Mouse (Mus musculus) liver, postnatal 0 days (tissue): ENCODE data around the gene Tbc1d1. TPM values are rescaled to one million over a fixed set of nuclear protein-coding genes. Genes with fewer than 3 reads are reported as not detected.

Experiments
- ATAC-seq: fragments of 200-750 bp; cut with Nextera tagmentation; 2 replicates; pipeline ENCODE4 v1.8.0; 2017; ENCODE audit warnings: mild to moderate bottlenecking, moderate library complexity
- DNase-seq: peaks from one replicate; pipeline ENCODE4 v3.0.0-alpha.2; 2016
- H3K27ac ChIP-seq: fragments of 300-500 bp; sonication (generic); 2 replicates; pipeline ENCODE4 v1.5.1; 2014; ENCODE audit warnings: antibody characterized with exemption, moderate library complexity, mild to moderate bottlenecking, low read depth
- H3K27me3 ChIP-seq: fragments of 300-500 bp; sonication (generic); 2 replicates; pipeline ENCODE4 v1.6.1; 2014; ENCODE audit warnings: low read length, control low read depth, mixed read lengths; ENCODE audit not compliant: insufficient read depth
- H3K36me3 ChIP-seq: fragments of 300-500 bp; sonication (generic); replicated peaks from 2 replicates; pipeline ENCODE4 v1.6.1; 2014; ENCODE audit warnings: mild to moderate bottlenecking, control low read depth, low read length, moderate library complexity, mixed read lengths; ENCODE audit not compliant: insufficient read depth
- H3K4me1 ChIP-seq: fragments of 300-500 bp; sonication (generic); 2 replicates; pipeline ENCODE4 v1.6.1; 2014; ENCODE audit warnings: antibody characterized with exemption, mild to moderate bottlenecking, control low read depth; ENCODE audit not compliant: insufficient read depth
- H3K4me2 ChIP-seq: fragments of 300-500 bp; sonication (generic); 2 replicates; pipeline ENCODE4 v1.6.1; 2014; ENCODE audit warnings: low read depth, mild to moderate bottlenecking, low read length, moderate library complexity, mixed read lengths
- H3K4me3 ChIP-seq: fragments of 300-500 bp; sonication (generic); 2 replicates; pipeline ENCODE4 v1.5.1; 2014; ENCODE audit warnings: low read depth, low read length
- H3K9ac ChIP-seq: fragments of 300-500 bp; sonication (generic); replicated peaks from 2 replicates; pipeline ENCODE4 v1.6.1; 2014; ENCODE audit warnings: mild to moderate bottlenecking, moderate library complexity
- H3K9me3 ChIP-seq: fragments of 300-500 bp; sonication (generic); 2 replicates; pipeline ENCODE4 v1.6.1; 2016; ENCODE audit warnings: mild to moderate bottlenecking, control low read depth, low read length, mixed read lengths
- CTCF ChIP-seq: sonication (generic); IDR thresholded peaks from 2 replicates; pipeline ENCODE4 v1.5.1; 2016; ENCODE audit warnings: antibody characterized with exemption, low read depth
- EP300 ChIP-seq: IDR thresholded peaks from 2 replicates; pipeline ENCODE4 v1.6.1; 2016; ENCODE audit warnings: antibody characterized with exemption, low read depth, mild to moderate bottlenecking
- WGBS: fragments of 180-500 bp; shearing (Covaris S2); extraction: QIAGEN DNeasy Blood & Tissue Kit; methylation state at CpG from one replicate; pipeline ENCODE4 v1.1.7; 2014; ENCODE audit not compliant: insufficient replicate concordance; 5-methylcytosine and 5-hydroxymethylcytosine counted together
- polyA plus RNA-seq: library from polyadenylated mRNA; unstranded; fragments of >200 nt; fragmentation: Nextera tagmentation; extraction: Ambion mirVana; gene quantifications from 2 replicates; pipeline ENCODE4 v1.2.1, GENCODE M21; 2015

Gene Tbc1d1
- polyA plus RNA-seq, 1 experiment from 2014 or later, result 5.0 TPM

- DNase-seq (no peak), ATAC-seq (no peak)
- H3K4me1 ChIP-seq, result peaks cover 29% of the 10 kb centered on the region
- H3K4me2 ChIP-seq, result no peak overlapping the region
- no peak for TF ChIP-seq CTCF
- TF ChIP-seq EP300, result no peak
- no peak overlapping the region for H3K9ac ChIP-seq
- WGBS, result 60% methylated on average over 8 of the region's 8 CpGs
- H3K27ac ChIP-seq, result no peak overlapping the region
- no peak overlapping the region for H3K4me3 ChIP-seq
- no peaks in the 10 kb centered on the region for H3K36me3 ChIP-seq
- H3K27me3 ChIP-seq, result no peaks in the 10 kb centered on the region
- H3K9me3 ChIP-seq, result no peaks in the 10 kb centered on the region
Observed at GRCm38 (mm10) chr5:64234269-64234985, 78.3 kb downstream of the Tbc1d1 start.

- DNase-seq (no peak), ATAC-seq (no peak)
- H3K27ac ChIP-seq, result no peak overlapping the region
Observed at GRCm38 (mm10) chr5:64235250-64235649, 79.1 kb downstream of the Tbc1d1 start.

GRCm38 (mm10) chr5:64236561-64236960 is 80.5 kb downstream of the Tbc1d1 start:
- H3K27ac ChIP-seq, result no peak overlapping the region

More at GRCm38 (mm10) chr5:64235250-64235649, 79.1 kb downstream of the Tbc1d1 start:
- H3K4me3 ChIP-seq, result no peak overlapping the region
- H3K36me3 ChIP-seq, result no peaks in the 10 kb centered on the region
- WGBS, result 69% methylated on average over 3 of the region's 3 CpGs
- no peak overlapping the region for H3K4me2 ChIP-seq
- H3K9me3 ChIP-seq, result no peaks in the 10 kb centered on the region
- no peaks in the 10 kb centered on the region for H3K27me3 ChIP-seq
- peaks cover 26% of the 10 kb centered on the region for H3K4me1 ChIP-seq
- no peak overlapping the region for H3K9ac ChIP-seq
- no peak for TF ChIP-seq EP300
- TF ChIP-seq CTCF, result no peak

GRCm38 (mm10) chr5:64237263-64237662 is 81.2 kb downstream of the Tbc1d1 start:
- no peaks in the 10 kb centered on the region for H3K27me3 ChIP-seq
- 50% methylated on average over 1 of the region's 1 CpGs for WGBS
- H3K4me1 ChIP-seq, result peaks cover 30% of the 10 kb centered on the region
- DNase-seq (no peak), ATAC-seq (no peak)
- TF ChIP-seq CTCF, result no peak
- no peak for TF ChIP-seq EP300
- no peak overlapping the region for H3K4me3 ChIP-seq
- H3K9ac ChIP-seq, result no peak overlapping the region
- no peak overlapping the region for H3K4me2 ChIP-seq
- no peak overlapping the region for H3K27ac ChIP-seq
- H3K36me3 ChIP-seq, result no peaks in the 10 kb centered on the region
- H3K9me3 ChIP-seq, result no peaks in the 10 kb centered on the region

More at GRCm38 (mm10) chr5:64236561-64236960, 80.5 kb downstream of the Tbc1d1 start:
- Histone ChIP-seq H3K4me3 (no peak overlapping the region), H3K36me3 (no peaks in the 10 kb centered on the region), H3K4me1 (peaks cover 26% of the 10 kb centered on the region), H3K27me3 (no peaks in the 10 kb centered on the region), H3K9ac (no peak overlapping the region), H3K4me2 (no peak overlapping the region), H3K9me3 (no peaks in the 10 kb centered on the region)
- ATAC-seq (no peak), DNase-seq (no peak)
- 74% methylated on average over 7 of the region's 7 CpGs for WGBS
- no peak for TF ChIP-seq EP300
- TF ChIP-seq CTCF, result no peak

GRCm38 (mm10) chr5:64237693-64238092 is 81.6 kb downstream of the Tbc1d1 start:
- Histone ChIP-seq H3K9me3 (no peaks in the 10 kb centered on the region), H3K36me3 (no peaks in the 10 kb centered on the region), H3K4me3 (no peak overlapping the region), H3K27me3 (no peaks in the 10 kb centered on the region), H3K27ac (no peak overlapping the region), H3K4me2 (no peak overlapping the region), H3K9ac (no peak overlapping the region), H3K4me1 (peaks cover 32% of the 10 kb centered on the region)
- DNase-seq, result no peak
- TF ChIP-seq CTCF (no peak), EP300 (no peak)
- 45% methylated on average over 3 of the region's 3 CpGs for WGBS
- no peak for ATAC-seq

GRCm38 (mm10) chr5:64238894-64239652 is 83.0 kb downstream of the Tbc1d1 start:
- peaks cover 41% of the 10 kb centered on the region for H3K4me1 ChIP-seq
- no peaks in the 10 kb centered on the region for H3K9me3 ChIP-seq
- H3K4me3 ChIP-seq, result no peak overlapping the region
- no peak overlapping the region for H3K4me2 ChIP-seq
- no peak overlapping the region for H3K9ac ChIP-seq
- no peaks in the 10 kb centered on the region for H3K36me3 ChIP-seq
- no peak overlapping the region for H3K27ac ChIP-seq
- TF ChIP-seq EP300, result no peak
- peak; percentile 42 for TF ChIP-seq CTCF
- no peak for DNase-seq
- no peaks in the 10 kb centered on the region for H3K27me3 ChIP-seq
- 54% methylated on average over 3 of the region's 3 CpGs for WGBS
- no peak for ATAC-seq
